Mouse (Mus musculus) spleen, adult 2 months (tissue): Measurements from ENCODE around the gene Eif4g3. TPM values are rescaled to one million over a fixed set of nuclear protein-coding genes. Genes with fewer than 3 reads are reported as not detected.

Experiments
- DNase-seq, 2 experiments: peaks; one replicate each; pipeline versions ENCODE4 v3.0.0 to v3.0.0-alpha.2; 2012 to 2021; ENCODE audit warnings: low spot score in 2 of 2, low read depth in 1 of 2
- H3K27ac ChIP-seq: fragments of 200-500 bp; 2 replicates; pipeline ENCODE4 v1.5.1; 2012; ENCODE audit warnings: low read length, inconsistent platforms; ENCODE audit not compliant: insufficient read depth
- H3K27me3 ChIP-seq: fragments of 200-500 bp; 2 replicates; pipeline ENCODE4 v1.6.1; 2012; ENCODE audit warnings: mild to moderate bottlenecking, moderate library complexity, low read length, inconsistent platforms; ENCODE audit not compliant: control insufficient read depth, insufficient read depth
- H3K36me3 ChIP-seq: fragments of 200-500 bp; 2 replicates; pipeline ENCODE4 v1.6.1; 2012; ENCODE audit warnings: mild to moderate bottlenecking, low read length, inconsistent platforms; ENCODE audit not compliant: control insufficient read depth, insufficient read depth
- H3K4me1 ChIP-seq: fragments of 200-500 bp; 2 replicates; pipeline ENCODE4 v1.6.1; 2011; ENCODE audit warnings: inconsistent platforms; ENCODE audit not compliant: control insufficient read depth, insufficient read depth, insufficient read length
- H3K4me3 ChIP-seq: fragments of 200-500 bp; 2 replicates; pipeline ENCODE4 v1.5.1; 2011; ENCODE audit warnings: mild to moderate bottlenecking, inconsistent platforms; ENCODE audit not compliant: insufficient read depth, insufficient read length; ENCODE audit errors: extremely low read depth
- CTCF ChIP-seq: fragments of 200-500 bp; IDR thresholded peaks from 2 replicates; pipeline ENCODE4 v1.5.1; 2011; ENCODE audit warnings: mild to moderate bottlenecking, inconsistent platforms; ENCODE audit not compliant: insufficient read depth, insufficient read length, insufficient replicate concordance; ENCODE audit errors: extremely low read depth
- POLR2A ChIP-seq: fragments of 200-500 bp; IDR thresholded peaks from 2 replicates; pipeline ENCODE4 v1.6.1; 2011; ENCODE audit warnings: low read depth, low read length, inconsistent platforms
- WGBS: fragments of 180-500 bp; shearing (Covaris S2); methylation state at CpG from one replicate; pipeline ENCODE4 v1.1.7; 2018; 5-methylcytosine and 5-hydroxymethylcytosine counted together
- polyA plus RNA-seq: library from polyadenylated mRNA; depleted of rRNA; stranded (reverse); fragments of >200 nt; gene quantifications from 2 replicates; pipeline ENCODE4 v1.2.3, GENCODE M21; 2012

Eif4g3 gene
- polyA plus RNA-seq, 1 experiment = 48.9 TPM

DNA sequence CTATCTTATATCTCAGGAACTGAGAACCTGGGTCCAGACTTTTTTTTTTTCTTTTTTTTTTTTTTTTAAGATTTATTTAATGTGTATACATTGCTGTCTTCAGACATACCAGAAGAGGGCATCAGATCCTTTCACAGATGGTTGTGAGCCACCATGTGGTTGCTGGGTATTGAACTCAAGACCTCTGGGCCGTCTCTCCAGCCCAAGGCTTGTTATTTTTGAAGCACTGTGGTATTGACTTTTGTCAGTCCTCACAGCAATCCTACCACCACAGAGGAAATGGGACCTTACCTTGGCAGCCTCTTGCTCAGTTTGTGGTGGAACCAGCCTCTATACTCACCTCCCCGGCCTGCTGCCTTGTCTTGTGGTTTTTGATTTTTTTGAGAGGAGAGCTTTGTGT lies 137.3 kb downstream of the Eif4g3 start:
- H3K36me3 ChIP-seq = peaks cover 26% of the 10 kb centered on the region
- H3K4me1 ChIP-seq = no peaks in the 10 kb centered on the region
- no peak for TF ChIP-seq CTCF
- TF ChIP-seq POLR2A = no peak
- no peak overlapping the region for H3K4me3 ChIP-seq
- H3K27me3 ChIP-seq = no peaks in the 10 kb centered on the region
- WGBS = 54% methylated on average over 2 of the region's 2 CpGs
- DNase-seq = no peak
- no peak overlapping the region for H3K27ac ChIP-seq

GRCm38 (mm10) chr4:138131226-138131625 lies 138.4 kb downstream of the Eif4g3 start:
- Histone ChIP-seq H3K27me3 (no peaks in the 10 kb centered on the region), H3K27ac (no peak overlapping the region), H3K4me1 (no peaks in the 10 kb centered on the region), H3K4me3 (no peak overlapping the region), H3K36me3 (peaks cover 21% of the 10 kb centered on the region)
- no peak for DNase-seq
- TF ChIP-seq POLR2A = no peak
- no peak for TF ChIP-seq CTCF
- WGBS = 84% methylated on average over 9 of the region's 9 CpGs

GRCm38 (mm10) chr4:138131716-138132115 lies 138.9 kb downstream of the Eif4g3 start:
- no peak for DNase-seq
- TF ChIP-seq CTCF (no peak), POLR2A (no peak)
- Histone ChIP-seq H3K27me3 (no peaks in the 10 kb centered on the region), H3K4me1 (no peaks in the 10 kb centered on the region), H3K36me3 (peaks cover 18% of the 10 kb centered on the region), H3K27ac (no peak overlapping the region), H3K4me3 (no peak overlapping the region)
- 95% methylated on average over 3 of the region's 3 CpGs for WGBS

DNA sequence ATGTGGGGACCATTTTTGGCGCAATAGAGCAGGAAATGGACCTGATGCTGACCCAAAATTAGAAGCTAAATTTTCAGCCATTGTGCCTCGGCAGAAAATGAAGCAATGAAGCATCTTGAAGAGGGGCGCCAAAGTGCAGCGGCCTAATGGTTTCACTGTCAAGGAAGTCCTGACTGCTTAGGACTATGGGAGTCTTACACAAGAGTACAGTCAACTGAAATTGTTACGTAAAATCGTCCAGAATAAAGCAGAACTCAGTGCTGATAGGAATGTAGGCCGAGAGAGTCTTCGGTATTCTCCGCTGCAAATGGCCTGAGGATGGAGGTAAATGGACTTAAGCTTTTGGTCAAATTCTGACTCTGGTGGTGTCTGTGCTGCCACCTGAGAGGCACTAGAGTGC lies 140.5 kb downstream of the Eif4g3 start:
- H3K36me3 ChIP-seq = peaks cover 12% of the 10 kb centered on the region
- no peak for DNase-seq
- H3K27me3 ChIP-seq = no peaks in the 10 kb centered on the region
- 86% methylated on average over 9 of the region's 9 CpGs for WGBS
- no peaks in the 10 kb centered on the region for H3K4me1 ChIP-seq
- H3K27ac ChIP-seq = no peak overlapping the region
- H3K4me3 ChIP-seq = no peak overlapping the region
- TF ChIP-seq POLR2A (no peak), CTCF (no peak)

DNA sequence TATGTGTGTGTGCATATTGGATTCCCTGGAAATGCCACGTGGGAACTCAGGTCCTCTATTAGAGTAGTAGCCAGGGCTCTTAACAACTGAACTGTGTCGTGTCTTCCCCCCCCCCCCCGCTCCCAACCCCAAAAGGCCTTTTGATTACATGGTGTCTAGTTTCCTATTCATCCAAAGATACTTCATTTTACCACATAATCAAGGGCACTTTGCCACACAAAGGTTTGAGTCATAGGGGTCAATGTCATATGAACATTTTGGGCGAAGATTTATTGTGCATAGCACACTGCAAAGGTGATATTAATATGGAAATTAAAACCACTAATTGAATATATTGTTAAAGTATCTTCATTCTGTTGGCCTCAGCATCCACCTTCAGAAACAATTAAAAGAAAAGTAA lies 144.5 kb downstream of the Eif4g3 start:
- no peaks in the 10 kb centered on the region for H3K27me3 ChIP-seq
- no peak overlapping the region for H3K4me3 ChIP-seq
- no peaks in the 10 kb centered on the region for H3K4me1 ChIP-seq
- TF ChIP-seq POLR2A (no peak), CTCF (no peak)
- WGBS = 89% methylated on average over 4 of the region's 4 CpGs
- H3K36me3 ChIP-seq = peaks cover 9% of the 10 kb centered on the region
- no peak for DNase-seq
- no peak overlapping the region for H3K27ac ChIP-seq

GRCm38 (mm10) chr4:138137804-138138203 lies 145.0 kb downstream of the Eif4g3 start:
- TF ChIP-seq POLR2A (no peak), CTCF (no peak)
- H3K36me3 ChIP-seq = peaks cover 8% of the 10 kb centered on the region
- no peaks in the 10 kb centered on the region for H3K4me1 ChIP-seq
- WGBS = 96% methylated on average over 17 of the region's 17 CpGs
- H3K27ac ChIP-seq = no peak overlapping the region
- H3K4me3 ChIP-seq = no peak overlapping the region
- no peak for DNase-seq
- H3K27me3 ChIP-seq = no peaks in the 10 kb centered on the region

DNA sequence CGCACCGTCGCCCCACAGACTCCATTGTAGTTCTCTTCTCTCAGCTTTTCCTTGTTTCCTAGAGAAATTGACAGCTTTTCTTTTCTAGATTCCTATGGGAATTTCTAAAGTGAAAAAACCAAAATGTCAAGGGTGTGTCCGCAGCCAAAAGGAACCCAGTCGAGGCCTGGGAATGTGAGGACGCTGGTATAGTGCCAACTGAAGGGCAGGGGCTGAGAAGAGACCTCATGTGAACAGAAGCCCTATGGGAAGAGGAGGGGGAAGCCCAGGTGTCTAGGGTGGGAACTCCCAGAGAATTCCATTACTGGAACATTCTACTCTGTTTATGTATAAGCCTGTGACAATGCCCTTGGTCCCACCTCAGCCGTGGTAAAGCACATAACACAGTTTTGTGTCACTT lies 145.4 kb downstream of the Eif4g3 start:
- WGBS = 90% methylated on average over 7 of the region's 7 CpGs
- TF ChIP-seq CTCF = no peak
- no peak for TF ChIP-seq POLR2A
- no peaks in the 10 kb centered on the region for H3K27me3 ChIP-seq
- H3K4me1 ChIP-seq = no peaks in the 10 kb centered on the region
- H3K4me3 ChIP-seq = no peak overlapping the region
- no peak overlapping the region for H3K27ac ChIP-seq
- no peak for DNase-seq
- H3K36me3 ChIP-seq = peaks cover 8% of the 10 kb centered on the region
